In the genomic region with DNA sequence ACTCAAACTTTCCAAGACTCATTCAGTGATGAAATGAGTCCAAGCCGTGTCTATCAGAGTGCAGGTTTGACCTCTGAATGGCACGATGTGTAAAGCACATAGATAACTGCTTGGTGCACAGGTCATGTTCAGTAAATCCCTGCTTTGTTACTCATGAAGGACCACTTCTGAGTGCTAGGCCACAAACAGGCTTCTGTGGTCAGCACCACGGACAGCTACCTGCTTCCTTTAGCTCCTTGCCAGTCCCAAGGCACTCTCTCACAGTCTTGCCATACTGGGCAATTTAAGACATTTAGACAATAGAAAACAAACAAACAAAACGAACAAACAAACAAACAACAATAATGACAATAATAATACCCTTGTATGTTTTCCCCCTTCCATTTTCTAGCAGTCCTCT, we compare ENCODE assay signal across 9 mouse cellular contexts.
DNase-seq lines count a peak whose midpoint lies in the region; ATAC-seq and TF ChIP-seq lines count a peak whose summit lies in the region.
"Had no signal": no experiment of that assay in that cellular context is flagged by ENCODE, and none has a peak within 500 bp of the region (broad histone marks: within the 10 kb centered on the region; RNA-seq: fewer than 3 reads in every experiment).

No protein-coding gene starts in this region.

- H3K4me3 ChIP-seq in lung, postnatal 0 days (ENCODE audit: low read depth, low read length): no peak overlapping the region
- no peak overlapping the region for H3K4me3 ChIP-seq in lung, adult 2 months (replicated peaks; ENCODE audit: extremely low read depth, low read depth, low read length)
- H3K4me3 ChIP-seq in neural tube, embryonic 11.5 days (ENCODE audit: low read depth, low read length): no peak overlapping the region

- 20% methylated on average over 4 of the region's 4 CpGs for WGBS in lung, postnatal 0 days
- WGBS in lung, adult 2 months: 25% methylated on average over 4 of the region's 4 CpGs
- 34% methylated on average over 4 of the region's 4 CpGs for WGBS in neural tube, embryonic 11.5 days

- no peaks in the 10 kb centered on the region for H3K27me3 ChIP-seq in lung, postnatal 0 days (replicated peaks; ENCODE audit: insufficient read depth, low read length)
- no peaks in the 10 kb centered on the region for H3K27me3 ChIP-seq in neural tube, embryonic 11.5 days (ENCODE audit: control insufficient read depth, insufficient read depth, low read length)

- H3K9ac ChIP-seq in lung, postnatal 0 days (replicated peaks; ENCODE audit: low read depth): no peak overlapping the region
- H3K9ac ChIP-seq in neural tube, embryonic 11.5 days (ENCODE audit: low read length): no peak overlapping the region

- no peak for TF ChIP-seq CTCF in lung, postnatal 0 days (IDR thresholded peaks at IDR 0.05)
- no peak for TF ChIP-seq CTCF in lung, adult 2 months (IDR thresholded peaks at IDR 0.05; ENCODE audit: insufficient read depth, low read length)

- no peak overlapping the region for H3K27ac ChIP-seq in lung, postnatal 0 days (ENCODE audit: low read length)
- H3K27ac ChIP-seq in neural tube, embryonic 11.5 days (ENCODE audit: low read depth, low read length): no peak overlapping the region

- TF ChIP-seq EP300 in lung, postnatal 0 days (IDR thresholded peaks at IDR 0.05): no peak

- no peak for ATAC-seq in lung, postnatal 0 days
- no peak for ATAC-seq in neural tube, embryonic 11.5 days (ENCODE audit: insufficient read depth, low FRiP score, low TSS enrichment)
- no peak for ATAC-seq in monocyte, adult 5-6 weeks (replicated peaks; ENCODE audit: insufficient number of reproducible peaks, low FRiP score, low TSS enrichment, poor library complexity, severe bottlenecking)
- ATAC-seq in cerebellum, adult (ENCODE audit: insufficient number of reproducible peaks, low FRiP score, low TSS enrichment): no peak

- DNase-seq in adrenal gland, adult (ENCODE audit: inconsistent age in 2 of 2, low spot score in 1 of 2): peak; percentile 21 to 69
- no peak for DNase-seq in adrenal gland, adult 8-10 months
- peak; percentile 37 for DNase-seq in lung, postnatal 0 days (ENCODE audit: low spot score)
- DNase-seq in lung, adult 2 months: no peak
- DNase-seq in c-Kit-positive CD71-positive TER-119-positive erythroid progenitor cells, embryonic 14.5 days (ENCODE audit: low spot score): peak; percentile 1
- peak; percentile 53 for DNase-seq in neural tube, embryonic 11.5 days (ENCODE audit: low spot score)
- DNase-seq: cerebellum, adult 11 months had no signal

- H3K4me2 ChIP-seq in lung, postnatal 0 days (replicated peaks; ENCODE audit: low read depth, low read length): no peak overlapping the region
- H3K4me2 ChIP-seq in neural tube, embryonic 11.5 days (ENCODE audit: low read depth): no peak overlapping the region

- H3K36me3 ChIP-seq in lung, postnatal 0 days (ENCODE audit: insufficient read depth, low read length): no peaks in the 10 kb centered on the region
- no peaks in the 10 kb centered on the region for H3K36me3 ChIP-seq in neural tube, embryonic 11.5 days (ENCODE audit: control insufficient read depth, insufficient read depth, low read length)

- no peaks in the 10 kb centered on the region for H3K9me3 ChIP-seq in lung, postnatal 0 days (ENCODE audit: low read length)
- H3K9me3 ChIP-seq in neural tube, embryonic 11.5 days (ENCODE audit: control insufficient read depth, low read length): no peaks in the 10 kb centered on the region

- TF ChIP-seq POLR2A in lung, adult 2 months (IDR thresholded peaks at IDR 0.05; ENCODE audit: borderline replicate concordance, extremely low read depth, low read depth, low read length): no peak

- H3K4me1 ChIP-seq in lung, postnatal 0 days (ENCODE audit: insufficient read depth, low read depth, low read length): no peaks in the 10 kb centered on the region
- H3K4me1 ChIP-seq in lung, adult 2 months (ENCODE audit: control insufficient read depth, insufficient read depth, low read length): no peaks in the 10 kb centered on the region
- H3K4me1 ChIP-seq in neural tube, embryonic 11.5 days (ENCODE audit: control insufficient read depth, insufficient read depth, low read length): no peaks in the 10 kb centered on the region

Comparison
In these comparisons a context has a peak if more than half of its experiments do, and no peak if none do; other contexts are left out.
1. DNase-seq: peak in adrenal gland, adult (2 of 2), lung, postnatal 0 days (single experiment), c-Kit-positive CD71-positive TER-119-positive erythroid progenitor cells, embryonic 14.5 days (single experiment) and neural tube, embryonic 11.5 days (single experiment); none in adrenal gland, adult 8-10 months (single experiment) and lung, adult 2 months (single experiment).